Mouse (Mus musculus) myocyte (in vitro differentiated cells): ENCODE measurements around the gene Hipk2.
"Not testable (repeated sequence)": the region's sequence is repeated elsewhere in the genome, so short reads cannot be mapped to it uniquely, and the experiment has no call there.

Experiments
- CEBPB ChIP-seq: IDR thresholded peaks from 2 replicates; pipeline ENCODE4 v1.6.1; 2011; ENCODE audit warnings: mild to moderate bottlenecking, moderate library complexity; ENCODE audit not compliant: poor library complexity, insufficient read depth, severe bottlenecking
- E2F4 ChIP-seq: IDR thresholded peaks from one replicate; pipeline ENCODE4 v1.6.1; 2011; ENCODE audit warnings: mild to moderate bottlenecking, control low read depth, moderate library complexity; ENCODE audit not compliant: insufficient read depth
- MYOG ChIP-seq, 3 experiments: IDR thresholded peaks; one replicate each; pipeline ENCODE4 v1.6.1; 2011; ENCODE audit warnings: control low read depth in 2 of 3, low read depth in 2 of 3, mild to moderate bottlenecking in 2 of 3; ENCODE audit not compliant: insufficient read length in 2 of 3, control insufficient read depth in 1 of 3, insufficient read depth in 1 of 3
- POLR2A ChIP-seq: IDR thresholded peaks from one replicate; pipeline ENCODE4 v1.6.1; 2011; ENCODE audit warnings: low read depth, mild to moderate bottlenecking, control low read depth, moderate library complexity; ENCODE audit not compliant: insufficient read length
- POLR2AphosphoS2 ChIP-seq: IDR thresholded peaks from one replicate; pipeline ENCODE4 v1.6.1; 2011; ENCODE audit warnings: low read depth, control low read depth; ENCODE audit not compliant: insufficient read length
- REST ChIP-seq: IDR thresholded peaks from one replicate; pipeline ENCODE4 v1.6.1; 2011; ENCODE audit warnings: mild to moderate bottlenecking, control low read depth, moderate library complexity; ENCODE audit not compliant: insufficient read depth, insufficient read length
- SRF ChIP-seq: IDR thresholded peaks from one replicate; pipeline ENCODE4 v1.6.1; 2011; ENCODE audit warnings: low read depth; ENCODE audit not compliant: control insufficient read depth, insufficient read length
- TCF12 ChIP-seq: IDR thresholded peaks from one replicate; pipeline ENCODE4 v1.6.1; 2011; ENCODE audit warnings: mild to moderate bottlenecking, control low read depth; ENCODE audit not compliant: poor library complexity, insufficient read depth, severe bottlenecking
- USF1 ChIP-seq: IDR thresholded peaks from one replicate; pipeline ENCODE4 v1.6.1; 2011; ENCODE audit warnings: low read depth, mild to moderate bottlenecking, control low read depth, moderate library complexity

GRCm38 (mm10) chr6:38670488-38670887 is 205.5 kb downstream of the Hipk2 start:
- not testable (repeated sequence) for TF ChIP-seq TCF12; POLR2A; SRF; POLR2AphosphoS2; MYOG (IDR thresholded peaks at IDR 0.05; ENCODE audit: control insufficient read depth in 1 of 3, insufficient read depth in 1 of 3, insufficient read length in 2 of 3, low read depth in 2 of 3); E2F4; USF1; REST; CEBPB
